Mouse (Mus musculus): ENCODE measurements around the gene Pbx1.

Gene Pbx1

DNA sequence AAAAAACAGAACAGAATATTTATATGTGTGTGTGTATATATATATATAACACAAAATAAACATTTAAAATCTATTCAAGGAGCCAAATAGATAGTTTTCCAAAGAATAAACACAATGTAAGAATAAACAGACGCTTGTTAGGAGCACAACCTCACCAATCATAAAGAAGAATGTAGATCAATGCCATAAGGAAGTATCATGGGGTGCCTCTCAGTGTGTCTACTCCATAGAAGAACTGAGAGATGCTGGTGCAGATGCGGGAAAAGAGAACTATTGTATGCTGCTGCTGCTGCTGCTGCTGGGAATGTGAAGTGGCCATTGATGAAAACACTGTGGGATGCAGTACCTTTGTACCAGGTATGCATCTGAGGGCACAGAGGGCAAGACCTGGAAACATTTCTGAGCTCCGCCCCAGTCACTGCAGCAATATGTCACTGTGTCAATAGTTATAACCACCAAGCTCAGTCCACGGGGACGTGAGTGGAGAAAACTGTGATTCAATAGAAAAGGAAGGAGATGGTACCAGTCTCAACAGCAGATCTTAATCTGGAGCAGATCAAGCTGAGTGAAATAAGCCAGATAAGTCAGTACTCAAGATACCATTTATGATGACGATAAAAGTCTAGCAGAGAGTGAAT lies 361.7 kb downstream of the Pbx1 start:
- H3K36me3 ChIP-seq (ENCODE audit: insufficient read depth, low read length), result no peaks in the 10 kb centered on the region
- H3K4me3 ChIP-seq (replicated peaks; ENCODE audit: low read length), result no peak overlapping the region
- peaks cover 11% of the 10 kb centered on the region for H3K4me1 ChIP-seq (replicated peaks; ENCODE audit: low read depth, low read length)
- H3K9me3 ChIP-seq (ENCODE audit: low read length), result no peaks in the 10 kb centered on the region
- TF ChIP-seq NANOG (IDR thresholded peaks at IDR 0.05; ENCODE audit: borderline replicate concordance, low read length) (no peak), POU5F1 (IDR thresholded peaks at IDR 0.05; ENCODE audit: borderline replicate concordance, low read length) (no peak), CTCF (conservative IDR thresholded peaks at IDR 0.05; ENCODE audit: low read length) (no peak)
- H3K27me3 ChIP-seq (ENCODE audit: insufficient read depth, low read length), result no peaks in the 10 kb centered on the region

DNA sequence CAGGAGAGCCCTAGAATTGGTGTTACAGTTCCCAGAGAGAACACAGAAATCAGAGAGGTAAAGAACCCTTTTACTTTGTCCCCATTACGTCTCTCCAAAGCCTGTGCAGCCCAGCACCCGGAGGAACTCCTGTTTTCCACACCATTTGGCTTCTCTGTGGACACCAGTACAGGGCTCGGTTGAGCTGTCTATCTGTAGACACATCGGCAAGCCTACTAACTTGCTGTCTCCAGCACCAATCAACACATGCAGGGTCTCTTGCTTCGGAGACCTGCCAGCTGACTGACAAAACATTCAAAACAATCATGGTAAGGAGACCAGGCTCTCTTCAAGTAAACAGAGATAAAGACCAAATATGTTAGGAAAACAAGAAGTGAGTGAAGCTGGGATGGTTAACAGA lies 362.3 kb downstream of the Pbx1 start:
- Histone ChIP-seq H3K4me3 (replicated peaks; ENCODE audit: low read length) (no peak overlapping the region), H3K9me3 (ENCODE audit: low read length) (no peaks in the 10 kb centered on the region), H3K4me1 (replicated peaks; ENCODE audit: low read depth, low read length) (peaks cover 17% of the 10 kb centered on the region), H3K36me3 (ENCODE audit: insufficient read depth, low read length) (no peaks in the 10 kb centered on the region), H3K27me3 (ENCODE audit: insufficient read depth, low read length) (no peaks in the 10 kb centered on the region)
- TF ChIP-seq NANOG (IDR thresholded peaks at IDR 0.05; ENCODE audit: borderline replicate concordance, low read length), result no peak
- TF ChIP-seq POU5F1 (IDR thresholded peaks at IDR 0.05; ENCODE audit: borderline replicate concordance, low read length), result no peak
- no peak for TF ChIP-seq CTCF (conservative IDR thresholded peaks at IDR 0.05; ENCODE audit: low read length)
